Mouse (Mus musculus) left cerebral cortex, adult 18-20 months (tissue): ENCODE results near the gene Tpmt. TPM values are rescaled to one million over a fixed set of nuclear protein-coding genes. Genes with fewer than 3 reads are reported as not detected.

Experiments
- DNase-seq, 2 experiments: peaks; one replicate each; pipeline ENCODE4 v3.0.0; 2021 to 2022; ENCODE audit warnings: low spot score in 2 of 2, mixed read lengths in 1 of 2
- long read RNA-seq, 2 experiments: library from polyadenylated mRNA; stranded (forward); transcript quantifications; one replicate each; pipeline ENCODE4 v2.0.0; 2021
- total RNA-seq, 2 experiments: library from RNA; stranded (reverse); gene quantifications; 2 replicates each; pipeline ENCODE4 v1.2.3; 2021

The Tpmt gene
- 1 to 10 TPM; 9.0 to 9.8 TPM for total RNA-seq
- long read RNA-seq, experiment 1, partial matches to known transcripts: 0 of 12 reads
- long read RNA-seq, experiment 1, other reads (novel, unspliced or antisense): 11 of 12 reads
- long read RNA-seq, experiment 2, partial matches to known transcripts: 0 of 12 reads
- long read RNA-seq, experiment 2, other reads (novel, unspliced or antisense): 8 of 12 reads

DNA sequence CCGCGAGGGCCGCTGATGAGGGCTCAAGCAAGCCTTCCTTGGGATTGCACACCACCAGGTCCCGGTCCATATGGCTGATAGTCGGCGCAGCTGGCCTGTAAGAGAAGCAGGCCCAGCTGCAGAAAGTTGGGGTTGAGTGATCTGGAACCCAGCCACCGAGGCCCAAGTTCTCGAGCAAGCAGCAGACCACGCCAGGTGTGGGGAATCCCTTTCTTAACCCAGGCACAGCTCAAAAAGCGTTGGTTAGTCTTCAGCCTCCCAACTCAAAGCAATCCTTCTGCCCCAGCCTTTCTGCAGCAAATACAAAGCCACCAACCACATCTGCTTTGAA lies at the start of gene Tpmt:
Tpmt (minus strand) TSS at position 121 of the 331 bp plus-strand sequence.
- DNase-seq: peak in 1 of 2 experiments; percentile 12

DNA sequence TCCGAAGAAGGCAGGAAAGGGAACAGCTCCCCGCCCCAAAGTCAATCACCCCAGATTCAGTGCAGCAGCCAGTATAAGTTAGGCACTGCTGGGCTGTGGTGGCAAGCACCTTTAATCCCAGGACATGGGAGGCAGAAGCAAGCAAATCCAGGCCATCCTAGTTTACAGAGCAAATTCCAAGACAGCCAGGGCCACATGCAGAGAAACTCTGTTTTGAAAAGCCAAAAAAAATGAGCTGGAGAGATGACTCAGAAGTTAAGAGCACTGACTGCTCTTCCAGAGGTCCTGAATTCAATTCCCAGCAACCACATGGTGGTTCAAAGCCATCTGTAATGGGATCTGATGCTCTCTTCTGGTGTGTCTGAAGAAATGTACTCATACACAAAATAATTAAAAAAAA lies 49.3 kb upstream of the Tpmt start:
- no peak for DNase-seq

DNA sequence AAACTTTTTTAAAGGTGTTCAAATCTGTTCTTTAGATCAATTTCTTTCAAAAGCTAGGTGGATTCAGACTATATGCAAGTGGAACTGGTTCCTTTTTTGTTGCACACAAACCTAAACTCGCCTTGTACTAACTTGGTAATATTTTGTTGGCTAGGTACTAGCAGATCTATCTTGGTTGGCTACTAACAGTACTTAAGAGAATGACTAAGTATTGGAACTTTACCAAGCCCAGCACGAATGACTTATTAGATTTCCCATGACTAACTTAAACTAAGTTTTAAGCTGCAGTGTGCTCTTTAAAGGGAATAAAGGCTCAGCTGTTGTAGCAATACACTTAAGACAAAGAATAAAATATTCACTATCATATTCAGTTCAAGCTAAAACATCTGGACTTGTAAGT lies 44.7 kb upstream of the Tpmt start:
- no peak for DNase-seq

DNA sequence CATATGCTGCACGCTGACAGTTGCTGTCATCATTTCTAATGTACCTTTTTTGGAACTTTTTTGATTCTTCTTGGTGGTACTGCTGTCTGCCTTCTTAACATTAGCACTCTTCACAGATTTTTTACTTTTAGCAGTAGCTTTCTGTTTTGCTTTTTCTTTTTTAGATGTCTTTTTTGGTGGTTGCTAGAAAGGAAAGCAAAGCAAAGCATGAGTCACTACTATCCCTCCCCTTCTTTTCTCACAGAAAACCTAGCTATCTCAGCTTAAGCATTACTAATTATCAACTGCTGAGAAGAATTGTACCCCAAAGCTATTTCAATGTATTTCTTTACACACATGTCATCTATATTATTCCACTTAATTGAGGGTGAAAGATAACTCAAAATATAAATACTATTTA lies 43.9 kb upstream of the Tpmt start:
- DNase-seq: no peak

DNA sequence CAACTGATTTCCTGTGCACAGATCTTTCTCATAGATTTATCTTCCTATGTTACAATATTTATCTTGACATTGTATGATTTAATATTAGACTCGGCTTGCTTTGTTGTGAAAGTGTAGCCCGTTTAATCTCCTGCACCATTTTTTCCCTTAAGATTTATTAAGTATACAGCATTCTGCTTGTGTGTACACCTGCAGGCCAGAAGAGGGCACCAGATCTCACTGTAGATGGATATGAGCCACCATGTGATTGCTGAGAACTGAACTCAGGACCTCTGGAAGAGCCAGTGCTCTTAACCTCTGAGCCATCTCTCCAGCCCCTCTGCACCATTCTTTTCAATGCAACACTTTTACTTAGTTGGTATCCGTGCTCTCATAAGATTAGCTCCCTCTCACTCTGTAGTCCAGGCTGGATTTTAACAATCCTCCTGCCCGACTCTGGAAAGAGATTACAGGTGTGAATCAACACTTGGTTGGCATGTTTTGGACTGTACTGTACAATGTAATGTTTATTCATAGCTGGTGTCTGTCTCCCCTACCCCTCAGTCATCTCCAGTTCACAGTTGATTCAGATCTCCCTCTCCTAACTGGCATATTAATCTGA lies 36.5 kb upstream of the Tpmt start:
- no peak for DNase-seq

DNA sequence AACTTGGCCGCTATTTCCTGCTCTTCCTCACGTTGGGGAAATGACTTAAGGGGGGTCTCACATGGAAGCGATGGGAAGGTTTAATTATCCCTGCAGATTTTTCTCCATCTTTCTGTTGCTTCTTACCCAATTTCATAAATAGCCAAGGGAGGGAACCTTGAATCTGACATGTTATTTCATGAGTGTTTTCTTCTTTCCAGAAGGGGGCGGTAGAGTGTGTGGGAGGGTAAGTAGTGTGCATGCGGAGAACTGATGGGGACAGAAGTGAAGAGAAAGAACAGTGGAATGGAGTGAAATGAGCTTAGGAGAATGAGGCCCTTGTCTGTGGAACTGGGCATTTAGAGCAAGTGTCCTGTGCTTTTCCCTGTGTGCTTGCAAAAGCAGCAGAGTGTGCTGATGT lies 34.3 kb upstream of the Tpmt start:
- DNase-seq: no peak

DNA sequence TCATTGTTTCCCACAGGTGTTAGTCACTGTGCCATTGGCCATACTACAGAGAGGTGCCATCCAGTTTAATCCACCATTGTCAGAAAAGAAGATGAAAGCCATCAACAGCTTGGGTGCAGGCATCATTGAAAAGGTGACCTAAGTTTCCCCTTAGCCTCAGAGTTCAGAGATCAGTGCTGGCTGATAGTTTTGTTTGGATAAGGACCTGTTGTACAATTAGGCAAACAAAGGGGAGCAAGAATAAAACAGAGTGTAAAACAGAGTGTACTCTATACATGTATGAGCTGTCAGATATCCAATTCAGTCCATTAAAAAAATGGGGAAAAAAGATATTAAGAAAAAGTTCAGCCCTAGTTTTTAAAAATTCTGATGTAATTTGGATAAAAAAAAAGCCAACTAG lies 32.8 kb upstream of the Tpmt start:
- no peak for DNase-seq

DNA sequence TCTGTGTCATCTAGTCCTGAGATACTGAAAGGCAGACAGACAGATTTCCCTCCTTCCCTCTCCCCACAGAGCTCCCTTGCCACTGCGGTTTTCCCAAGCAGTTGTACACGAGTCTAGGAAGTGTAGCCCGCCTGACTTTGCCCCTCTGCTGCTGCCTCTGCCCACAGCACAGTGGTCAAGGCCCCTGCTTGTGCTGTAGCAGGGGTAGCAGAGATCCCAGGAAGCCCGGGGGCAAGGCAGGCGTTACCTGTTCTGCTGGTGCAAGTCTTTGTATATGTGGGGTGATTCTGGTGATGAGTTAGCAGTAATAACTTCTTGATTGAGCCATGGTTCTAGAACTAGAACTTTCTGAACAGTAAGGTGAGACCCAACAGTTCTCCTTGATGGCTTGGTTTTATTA lies 31.6 kb upstream of the Tpmt start:
- DNase-seq: no peak

DNA sequence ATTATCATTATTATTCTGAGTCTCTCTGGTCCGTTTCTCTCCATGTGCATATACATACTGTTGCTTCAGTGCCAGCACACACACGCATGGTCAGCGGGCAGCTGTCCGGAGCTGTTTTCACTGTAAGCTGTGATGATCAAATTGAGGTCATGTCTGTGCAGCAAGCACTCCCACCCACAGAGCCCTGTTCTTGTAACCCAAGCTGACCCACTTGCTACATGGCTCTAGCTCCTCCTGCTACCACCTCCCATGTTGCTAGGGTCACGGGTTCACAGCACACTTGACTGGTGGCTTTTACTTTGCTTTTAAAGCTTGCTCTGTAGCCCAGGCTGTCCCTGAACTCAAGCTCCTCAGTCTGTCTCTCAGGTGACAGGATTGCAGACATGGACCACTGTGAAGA lies 27.9 kb upstream of the Tpmt start:
- DNase-seq: no peak

DNA sequence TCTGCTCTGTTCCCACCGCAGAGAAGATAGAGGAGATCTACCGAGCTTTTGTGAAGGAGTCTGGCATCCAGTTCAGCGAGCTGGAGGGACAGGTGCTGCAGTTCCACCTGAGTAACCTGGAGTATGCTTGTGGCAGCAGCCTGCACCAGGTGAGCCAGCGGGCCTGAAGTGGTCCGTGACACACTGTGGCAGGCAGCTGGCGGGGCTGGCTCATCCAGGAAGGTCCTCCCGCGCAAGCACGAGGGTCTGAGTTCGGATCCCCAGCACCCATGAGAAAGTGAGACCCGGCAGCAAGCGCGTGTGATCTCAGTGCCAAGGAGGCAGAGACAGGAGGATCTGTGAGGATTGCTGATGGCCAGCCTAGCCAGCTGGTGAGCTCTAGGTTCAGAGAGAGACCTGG lies 27.3 kb upstream of the Tpmt start:
- DNase-seq: no peak

DNA sequence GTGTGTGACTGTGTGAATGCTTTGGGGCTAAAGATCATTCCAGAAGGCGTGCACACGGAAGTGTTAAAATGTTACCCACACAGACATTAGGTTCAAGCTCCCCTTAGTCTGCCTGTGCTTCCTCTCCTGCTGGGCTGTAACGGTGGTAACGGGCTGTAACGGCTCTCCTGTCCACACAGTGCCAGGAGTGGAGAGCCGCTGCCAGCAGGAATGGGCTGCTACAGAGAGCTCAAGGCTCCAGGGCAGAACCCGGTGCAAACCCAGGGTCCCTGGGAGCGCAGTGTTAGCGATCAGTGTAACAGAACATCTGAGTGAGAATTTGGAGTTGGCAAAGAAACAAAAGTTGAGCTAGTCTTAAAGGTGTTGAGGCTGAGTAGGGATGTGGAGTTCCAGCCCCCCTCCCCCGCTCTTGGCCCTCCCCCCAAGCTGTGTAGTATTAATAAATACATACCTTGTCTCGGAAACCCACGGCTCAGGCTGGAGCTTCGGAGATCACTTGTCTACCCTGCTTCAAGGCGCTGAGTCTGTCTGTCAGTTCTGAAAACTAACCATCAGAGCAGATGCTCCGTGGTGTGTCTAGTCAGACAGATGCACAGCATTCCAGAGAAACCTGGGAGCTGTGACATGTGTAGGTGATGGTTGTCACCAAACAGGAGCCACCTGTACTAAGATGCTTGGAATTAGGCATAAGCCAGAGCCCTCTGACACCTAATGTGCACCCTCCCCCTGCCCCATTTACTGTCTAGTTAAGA lies 26.0 kb upstream of the Tpmt start:
- no peak for DNase-seq

DNA sequence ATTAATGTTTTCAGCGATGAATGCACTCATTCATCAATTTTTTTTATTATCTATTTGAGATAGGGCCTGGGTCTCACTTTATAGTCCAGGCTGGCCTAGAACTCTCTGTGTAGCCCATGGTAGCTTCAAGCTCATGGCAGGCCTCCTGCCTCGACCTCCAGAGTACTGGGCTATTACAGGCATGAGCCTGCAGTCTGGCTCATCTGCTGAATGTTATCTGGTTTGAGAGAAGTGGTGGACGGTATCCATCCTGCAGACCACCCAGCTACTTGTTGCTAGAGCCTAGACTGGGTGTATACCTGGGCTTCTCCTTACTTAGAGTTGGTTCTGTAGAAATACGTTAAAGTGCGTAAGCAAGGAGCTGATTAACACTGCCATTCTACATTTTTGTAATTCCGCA lies 22.5 kb upstream of the Tpmt start:
- DNase-seq: no peak

DNA sequence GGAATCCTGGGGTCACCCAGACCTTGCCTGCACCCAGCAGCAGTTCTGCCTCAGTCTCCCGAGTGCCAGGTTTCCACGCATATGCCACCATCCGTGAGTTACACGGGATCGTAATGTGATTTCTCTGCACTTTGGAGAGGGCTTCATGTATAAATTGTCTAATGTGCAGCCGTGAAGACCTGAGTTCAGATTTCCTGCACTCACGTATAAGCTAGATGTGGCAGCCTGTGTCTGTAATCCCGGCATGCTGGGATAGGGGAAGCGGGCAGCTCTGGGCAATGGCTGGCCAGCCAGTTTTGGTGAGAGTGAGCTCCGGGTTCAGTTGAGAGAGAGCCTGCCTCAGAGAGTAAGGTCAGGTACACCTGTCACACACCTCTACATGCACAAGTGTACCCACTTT lies 22.0 kb upstream of the Tpmt start:
- no peak for DNase-seq

DNA sequence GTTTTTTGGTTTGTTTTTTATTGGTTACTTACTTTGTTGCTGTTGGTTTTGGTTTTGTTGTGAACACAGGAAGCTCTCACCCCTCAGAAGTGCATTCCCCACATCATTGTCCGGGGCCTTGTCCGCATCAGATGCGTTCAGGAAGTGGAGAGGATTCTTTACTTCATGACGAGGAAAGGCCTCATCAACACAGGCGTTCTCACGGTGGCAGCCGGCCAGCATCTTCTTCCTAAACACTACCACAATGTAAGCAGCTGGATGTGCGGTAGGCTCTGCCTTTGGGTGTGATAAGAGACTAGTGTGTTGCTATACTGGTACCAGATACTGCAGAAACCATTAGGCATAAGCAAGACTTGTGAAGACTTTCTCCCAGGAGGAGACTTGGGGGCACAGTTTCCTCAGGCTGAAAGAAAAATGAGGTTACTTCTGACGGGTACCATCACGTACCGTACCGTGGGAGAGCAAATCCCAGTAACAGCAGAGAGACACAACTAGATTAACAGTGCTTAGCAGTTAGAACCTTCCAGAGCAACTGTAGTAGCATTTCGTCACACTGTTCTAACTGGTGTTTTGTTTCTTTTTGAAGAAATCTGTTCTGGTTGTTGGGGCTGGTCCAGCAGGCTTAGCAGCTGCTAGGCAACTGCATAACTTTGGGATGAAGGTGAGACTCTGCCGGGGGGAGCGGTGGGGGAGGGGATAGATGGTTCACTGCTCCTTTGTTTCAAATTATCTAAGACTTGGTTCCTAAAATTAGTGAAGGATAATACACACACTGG lies 19.6 kb upstream of the Tpmt start:
- DNase-seq: no peak

DNA sequence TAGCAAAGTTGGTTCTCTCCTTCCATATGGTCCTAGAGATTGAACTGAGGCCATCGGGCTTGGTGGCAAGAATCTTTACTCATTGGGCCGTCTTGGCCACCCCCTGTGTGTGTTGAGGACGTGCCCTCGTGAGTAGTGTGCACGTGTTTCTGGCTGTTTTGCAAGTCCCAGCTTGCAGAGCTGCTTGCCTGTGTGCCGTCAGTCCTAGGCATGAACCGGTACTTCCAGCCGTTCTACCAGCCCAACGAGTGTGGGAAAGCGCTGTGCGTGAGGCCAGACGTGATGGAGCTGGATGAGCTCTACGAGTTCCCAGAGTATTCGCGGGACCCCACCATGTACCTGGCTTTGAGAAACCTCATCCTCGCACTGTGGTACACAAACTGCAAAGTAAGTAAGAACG lies 18.2 kb upstream of the Tpmt start:
- no peak for DNase-seq

DNA sequence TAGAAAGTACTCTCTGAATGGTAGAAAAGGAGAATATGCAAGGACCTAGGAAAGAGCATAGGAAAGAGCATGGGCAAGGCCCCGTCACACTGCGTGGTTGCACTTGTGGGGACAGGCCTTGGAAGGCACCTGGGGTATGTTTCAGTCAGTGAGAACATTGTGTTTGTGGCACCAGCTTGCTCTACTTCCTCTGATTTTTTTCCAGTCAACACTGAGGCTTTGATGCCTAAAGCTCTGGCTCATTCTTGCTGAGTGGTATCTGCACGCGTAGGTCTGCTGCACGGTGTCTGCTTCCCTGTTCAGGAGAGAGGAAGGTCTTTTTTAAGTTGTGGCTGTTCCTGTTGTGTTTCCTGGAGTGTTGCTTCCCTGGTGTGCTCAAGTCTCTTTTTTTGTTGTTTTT lies 12.2 kb upstream of the Tpmt start:
- DNase-seq: no peak

DNA sequence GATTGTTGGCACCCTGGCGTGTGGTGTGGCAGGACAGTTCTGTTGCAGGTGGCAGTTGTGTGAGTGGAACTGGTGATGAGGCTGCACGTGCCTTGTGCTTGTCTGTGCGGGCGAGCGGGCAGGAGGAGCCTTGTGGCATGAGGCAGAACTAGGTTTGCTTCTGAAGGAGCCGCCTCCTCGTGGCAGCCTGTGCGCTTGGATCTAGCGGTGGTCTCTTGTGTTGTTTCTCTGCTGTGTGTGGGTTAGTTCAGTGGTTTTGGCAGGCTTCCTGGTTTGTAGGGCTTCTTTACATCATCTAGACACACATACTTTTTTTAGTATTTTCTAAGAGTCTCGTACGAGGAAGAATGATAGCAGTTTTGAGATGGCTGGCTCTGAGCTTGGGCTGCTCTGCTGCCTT lies 11.6 kb upstream of the Tpmt start:
- peak; percentile 51 to 70 for DNase-seq

DNA sequence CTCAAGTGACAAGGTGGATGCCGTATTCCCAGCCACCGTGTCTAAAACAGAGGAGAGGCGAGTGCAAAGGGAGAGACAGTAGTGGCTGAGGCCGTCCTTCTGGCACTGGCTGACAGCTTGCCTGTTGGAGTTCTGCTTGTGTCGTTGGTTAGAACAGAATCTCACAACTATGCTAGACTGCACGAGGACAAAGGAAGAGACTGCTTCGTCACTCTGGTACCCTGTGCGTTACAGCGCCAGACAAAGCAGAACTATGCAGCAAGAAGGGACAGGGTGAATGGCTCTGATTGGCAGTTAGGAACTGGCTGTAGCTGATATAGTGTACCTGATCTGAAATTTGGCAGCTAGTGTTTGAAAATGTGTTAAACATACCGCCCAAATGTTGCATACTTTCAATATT lies 9.4 kb upstream of the Tpmt start:
- DNase-seq: no peak

DNA sequence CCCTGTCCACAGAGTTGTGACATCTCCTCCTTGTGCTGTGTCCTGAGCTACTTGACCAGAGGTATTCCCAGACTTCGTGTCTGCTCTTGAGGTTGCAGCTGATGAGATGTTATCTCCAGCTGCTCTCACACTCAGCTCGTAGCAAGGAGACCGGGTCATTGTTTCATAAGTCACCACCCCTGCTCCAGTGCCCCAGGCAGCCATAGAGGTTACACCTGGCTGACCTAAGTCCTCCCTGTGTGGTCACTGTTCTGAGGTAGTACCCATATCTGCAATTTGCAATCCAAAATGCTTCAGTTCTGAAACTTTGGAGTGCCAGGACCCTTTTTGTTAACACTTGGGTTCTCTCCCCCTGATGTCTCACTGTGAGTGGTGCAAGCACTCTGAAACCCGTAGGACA lies 5.5 kb upstream of the Tpmt start:
- DNase-seq: no peak

DNA sequence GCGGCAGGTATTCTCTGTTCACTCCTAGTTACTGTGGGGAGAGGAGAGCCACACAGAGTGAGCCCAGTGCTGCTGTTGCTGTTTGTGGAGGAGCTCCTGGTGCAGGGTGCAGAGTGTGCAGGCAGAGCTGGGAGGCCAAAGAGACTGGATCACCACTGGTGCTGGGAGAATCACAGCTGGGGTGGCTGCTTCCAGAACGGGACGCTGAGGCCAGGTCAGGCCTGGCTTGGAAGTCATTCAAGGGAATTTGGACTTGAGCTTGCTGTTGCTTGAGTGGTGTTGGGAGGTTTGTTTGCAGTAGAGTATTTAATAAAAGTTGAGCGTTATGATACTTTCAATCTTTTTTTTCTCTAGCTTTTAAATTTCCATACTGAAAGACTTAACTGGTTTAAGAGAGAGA lies 3.5 kb upstream of the Tpmt start:
- DNase-seq: no peak

DNA sequence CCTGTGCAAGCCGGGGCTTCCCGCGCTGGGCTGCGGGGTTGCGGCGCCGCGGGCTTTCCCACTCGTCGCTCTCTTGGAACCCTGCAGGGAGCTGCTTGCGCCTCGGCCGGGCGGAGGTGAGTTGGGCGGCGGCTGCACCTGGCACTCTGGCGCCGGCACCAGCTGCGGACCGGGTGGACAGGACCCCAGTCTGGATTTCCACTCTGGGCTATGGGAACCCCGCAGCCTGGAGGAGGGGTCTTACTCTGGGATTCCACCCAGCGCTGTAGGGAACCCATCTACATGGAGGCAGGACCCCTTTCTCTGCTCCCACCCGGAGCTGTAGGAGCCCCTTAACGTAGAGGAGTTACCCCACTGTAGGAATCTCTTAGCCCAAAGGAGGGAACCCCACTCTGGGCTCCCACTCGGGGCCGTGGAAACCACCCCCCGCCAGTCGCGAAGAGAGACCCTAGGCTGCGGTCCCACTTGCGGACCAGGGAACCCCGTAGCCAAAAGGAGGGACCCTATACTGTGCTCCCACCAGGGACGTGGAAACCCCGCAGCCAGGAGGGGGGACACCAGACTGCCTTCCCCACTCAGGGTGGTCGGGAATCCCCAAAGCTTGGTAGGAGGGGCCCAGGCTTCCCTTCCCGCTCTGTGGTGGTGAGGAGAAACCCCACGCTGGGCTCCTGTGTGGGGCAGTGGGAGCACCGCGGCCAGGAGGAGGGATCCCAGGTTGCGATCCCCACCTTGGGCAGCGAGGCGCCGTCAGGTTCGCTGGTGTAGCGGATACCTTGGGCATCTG lies 512 bp downstream of the Tpmt start:
- peak in 1 of 2 experiments; percentile 31 for DNase-seq
